Comparison of ENCODE assay signal across 9 mouse cellular contexts in genomic region chr7:137221599-137221998, GRCm38 (mm10).
DNase-seq lines count a peak whose midpoint lies in the region; ATAC-seq and TF ChIP-seq lines count a peak whose summit lies in the region.
"Had no signal": no experiment of that assay in that cellular context is flagged by ENCODE, and none has a peak within 500 bp of the region (broad histone marks: within the 10 kb centered on the region; RNA-seq: fewer than 3 reads in every experiment).

No protein-coding gene starts in this region.

- peak; percentile 52 for ATAC-seq in hindbrain, embryonic 14.5 days (ENCODE audit: low FRiP score)
- ATAC-seq in midbrain, embryonic 14.5 days (ENCODE audit: low FRiP score, low TSS enrichment) = peak; percentile 52

- H3K36me3 ChIP-seq in hindbrain, embryonic 14.5 days (replicated peaks; ENCODE audit: control insufficient read depth, insufficient read depth) = peaks cover 30% of the 10 kb centered on the region
- H3K36me3 ChIP-seq in midbrain, embryonic 14.5 days (ENCODE audit: control insufficient read depth, insufficient read depth, low read length) = peaks cover 29% of the 10 kb centered on the region

- H3K4me3 ChIP-seq in hindbrain, embryonic 14.5 days (replicated peaks; ENCODE audit: low read length) = no peak overlapping the region
- no peak overlapping the region for H3K4me3 ChIP-seq in midbrain, embryonic 14.5 days (replicated peaks; ENCODE audit: low read depth, low read length)

- peaks cover 29% of the 10 kb centered on the region for H3K4me1 ChIP-seq in hindbrain, embryonic 14.5 days (replicated peaks; ENCODE audit: control insufficient read depth, insufficient read depth, low read length)
- peaks cover 29% of the 10 kb centered on the region for H3K4me1 ChIP-seq in midbrain, embryonic 14.5 days (ENCODE audit: control insufficient read depth, insufficient read depth, low read length)

- H3K4me2 ChIP-seq in hindbrain, embryonic 14.5 days (replicated peaks) = no peak overlapping the region
- H3K4me2 ChIP-seq in midbrain, embryonic 14.5 days (ENCODE audit: low read length) = no peak overlapping the region

- 0 out of 2 replicates have a peak overlapping the region, but pooled peaks have one; percentile 9 for H3K9ac ChIP-seq in hindbrain, embryonic 14.5 days
- H3K9ac ChIP-seq in midbrain, embryonic 14.5 days (replicated peaks; ENCODE audit: low read length) = no peak overlapping the region

- intact Hi-C loops in heart, postnatal 14 days (cut with DNase I) = no loop called here
- intact Hi-C loops in heart, postnatal 25 days (cut with DNase I) = no loop called here
- intact Hi-C loops in gastrocnemius, postnatal 14 days (cut with DNase I; ENCODE audit: low total_unique reads) = no loop called here

- TF ChIP-seq CTCF in brain, embryonic 14.5 days (IDR thresholded peaks at IDR 0.05; ENCODE audit: borderline replicate concordance, extremely low read depth, insufficient read depth, insufficient read length) = no peak

- no peaks in the 10 kb centered on the region for H3K27me3 ChIP-seq in hindbrain, embryonic 14.5 days (ENCODE audit: control insufficient read depth, insufficient read depth, low read length)
- H3K27me3 ChIP-seq in midbrain, embryonic 14.5 days (ENCODE audit: control insufficient read depth, insufficient read depth, low read length) = no peaks in the 10 kb centered on the region

- no peaks in the 10 kb centered on the region for H3K9me3 ChIP-seq in hindbrain, embryonic 14.5 days (ENCODE audit: control insufficient read depth, low read length)
- H3K9me3 ChIP-seq in midbrain, embryonic 14.5 days (ENCODE audit: control insufficient read depth, low read length) = no peaks in the 10 kb centered on the region

- TF ChIP-seq POLR2A in brain, embryonic 14.5 days (IDR thresholded peaks at IDR 0.05; ENCODE audit: borderline replicate concordance, extremely low read depth, insufficient read depth, insufficient read length, poor library complexity, severe bottlenecking) = no peak

- DNase-seq in heart, postnatal 14 days = peak; percentile 35 to 39
- DNase-seq in heart, postnatal 25 days (ENCODE audit: low spot score) = no peak
- DNase-seq in brain, embryonic 14.5 days (ENCODE audit: low read depth) = peak; percentile 93
- peak; percentile 69 for DNase-seq in hindbrain, embryonic 14.5 days (ENCODE audit: low spot score)
- peak; percentile 66 for DNase-seq in midbrain, embryonic 14.5 days
- no peak for DNase-seq in gastrocnemius, postnatal 14 days
- DNase-seq in cerebellum, adult 11-12 months = no peak
- DNase-seq in right cerebral cortex, postnatal 36 days (ENCODE audit: low spot score in 2 of 2) = no peak

- H3K27ac ChIP-seq in hindbrain, embryonic 14.5 days = peak overlapping the region; percentile 61
- H3K27ac ChIP-seq in midbrain, embryonic 14.5 days (replicated peaks; ENCODE audit: low read depth, low read length) = peak overlapping the region; percentile 66
- H3K27ac ChIP-seq: macrophage had no signal

- 17% methylated on average over 6 of the region's 6 CpGs for WGBS in hindbrain, embryonic 14.5 days
- 39% methylated on average over 6 of the region's 6 CpGs for WGBS in midbrain, embryonic 14.5 days

Comparison
In these comparisons a context has a peak if more than half of its experiments do, and no peak if none do; other contexts are left out.
1. DNase-seq: peak in heart, postnatal 14 days (2 of 2), brain, embryonic 14.5 days (single experiment), hindbrain, embryonic 14.5 days (single experiment) and midbrain, embryonic 14.5 days (single experiment); none in heart, postnatal 25 days (single experiment), gastrocnemius, postnatal 14 days (single experiment), cerebellum, adult 11-12 months (single experiment) and right cerebral cortex, postnatal 36 days (0 of 2).